Mouse (Mus musculus): ENCODE measurements around the gene 1810010D01Rik.

DNA sequence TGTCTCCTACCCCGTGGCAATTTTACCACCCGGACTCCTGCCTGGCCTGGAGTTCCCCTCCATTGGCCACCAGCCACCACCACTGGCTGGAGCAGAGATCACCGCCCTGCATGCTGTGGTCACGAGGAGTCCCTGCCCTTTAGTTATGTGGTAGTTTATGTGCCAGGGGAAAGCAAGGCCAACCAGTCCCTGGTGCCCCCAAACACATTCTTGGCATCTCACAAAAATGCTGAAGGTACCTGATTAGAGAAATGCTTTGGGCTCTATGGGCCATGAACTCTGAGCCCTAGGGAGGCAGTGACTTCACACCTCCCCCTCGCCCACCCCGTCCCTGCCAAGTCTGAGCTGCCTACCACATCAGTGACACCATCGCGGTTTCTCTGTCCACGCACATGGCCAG lies 34.1 kb upstream of the 1810010D01Rik start:
- TF ChIP-seq TAL1 (IDR thresholded peaks at IDR 0.05; ENCODE audit: low read length) (no peak), GATA1 (IDR thresholded peaks at IDR 0.05; ENCODE audit: low read length) (no peak)
